Mouse (Mus musculus) megakaryocyte-erythroid progenitor cell, adult 5-6 weeks (primary cell): ENCODE results near the gene Gsdmc4. TPM values are rescaled to one million over a fixed set of nuclear protein-coding genes. Genes with fewer than 3 reads are reported as not detected.

Source experiments
- total RNA-seq, 2 experiments: library from RNA; stranded (forward) in 1 of 2; stranded (reverse) in 1 of 2; fragments of 200-1000, 215-1000 nt in 1 of 2; fragments of >200 nt in 1 of 2; fragmentation: Nextera tagmentation in 1 of 2; gene quantifications; 2 replicates each; pipeline ENCODE4 v1.2.3; 2014 to 2017

Gene Gsdmc4
- total RNA-seq, 2 experiments from 2014 or later = not detected

Other genes with a start within 250 kb of the Gsdmc4 start
- gene Gsdmc2, start 67.1 kb downstream of the Gsdmc4 start, total RNA-seq (2014; fragmentation: Nextera tagmentation) = not detected in 2 replicates
- gene Gsdmc2, start 67.1 kb downstream of the Gsdmc4 start, total RNA-seq (2017) = not detected in 2 replicates
- gene Gsdmc3, start 33.7 kb downstream of the Gsdmc4 start, total RNA-seq (2014; fragmentation: Nextera tagmentation) = not detected in 2 replicates
- gene Gsdmc3, start 33.7 kb downstream of the Gsdmc4 start, total RNA-seq (2017) = not detected in 2 replicates
- 80.5 and 83.1 TPM in 2 replicates for gene Fam49b, start 148.2 kb upstream of the Gsdmc4 start, total RNA-seq (2014; fragmentation: Nextera tagmentation)
- 77.7 and 111 TPM in 2 replicates for gene Fam49b, start 148.2 kb upstream of the Gsdmc4 start, total RNA-seq (2017)